Mouse (Mus musculus) CH12.LX (cell line): ENCODE data around the gene Eral1. TPM values are rescaled to one million over a fixed set of nuclear protein-coding genes. Genes with fewer than 3 reads are reported as not detected.

Source experiments
- DNase-seq: peaks from one replicate; pipeline ENCODE4 v3.0.0-alpha.2; 2013; ENCODE audit errors: extremely low read depth
- H3K27ac ChIP-seq: 2 replicates; pipeline ENCODE4 v1.5.1; 2012; ENCODE audit warnings: low read depth, mild to moderate bottlenecking, control low read depth, moderate library complexity; ENCODE audit not compliant: insufficient read depth
- H3K27me3 ChIP-seq: replicated peaks from 2 replicates; pipeline ENCODE3; 2012; ENCODE audit warnings: inconsistent platforms
- H3K36me3 ChIP-seq, 2 experiments: replicated peaks in 1 of 2; 2 replicates each; pipeline versions ENCODE3 to v1.6.1; 2012; ENCODE audit warnings: inconsistent platforms in 1 of 2, low read length in 1 of 2, mild to moderate bottlenecking in 1 of 2, mixed read lengths in 1 of 2, moderate library complexity in 1 of 2; ENCODE audit not compliant: control insufficient read depth in 1 of 2, insufficient read depth in 1 of 2
- H3K4me1 ChIP-seq, 2 experiments: 2 replicates each; pipeline ENCODE4 v1.6.1; 2012; ENCODE audit warnings: inconsistent platforms in 1 of 2, moderate library complexity in 1 of 2; ENCODE audit not compliant: insufficient read depth in 2 of 2, control insufficient read depth in 1 of 2
- H3K4me2 ChIP-seq: 2 replicates; pipeline ENCODE4 v1.6.1; 2012; ENCODE audit warnings: low read depth, mild to moderate bottlenecking, control low read depth; ENCODE audit not compliant: poor library complexity, insufficient read depth, severe bottlenecking
- H3K4me3 ChIP-seq, 3 experiments: fragments of 150-350 bp in 1 of 3; sonication (generic) in 1 of 3; replicated peaks in 1 of 3; 2 replicates each; pipeline versions ENCODE3 to v1.5.1; 2011 to 2012; ENCODE audit warnings: low read depth in 2 of 3, low read length in 2 of 3, mild to moderate bottlenecking in 2 of 3, moderate library complexity in 2 of 3, control low read depth in 1 of 3, improper control_type of control experiment in 1 of 3, inconsistent platforms in 1 of 3, mixed read lengths in 1 of 3; ENCODE audit not compliant: poor library complexity in 1 of 3
- H3K79me2 ChIP-seq: replicated peaks from 2 replicates; pipeline ENCODE4 v1.6.1; 2012; ENCODE audit warnings: mild to moderate bottlenecking, moderate library complexity; ENCODE audit not compliant: control insufficient read depth, poor library complexity, insufficient read depth, severe bottlenecking; ENCODE audit errors: extremely low read depth
- H3K9ac ChIP-seq: 2 replicates; pipeline ENCODE4 v1.6.1; 2012; ENCODE audit warnings: low read depth, mild to moderate bottlenecking, control low read depth, moderate library complexity; ENCODE audit not compliant: insufficient read depth
- H3K9me3 ChIP-seq: replicated peaks from 2 replicates; pipeline ENCODE3; 2012; ENCODE audit warnings: low read length, inconsistent platforms, mixed read lengths
- CHD1 ChIP-seq: IDR thresholded peaks from 2 replicates; pipeline ENCODE4 v1.6.1; 2012; ENCODE audit warnings: low read depth, low read length, improper control_type of control experiment, inconsistent platforms
- CTCF ChIP-seq, 2 experiments: IDR thresholded peaks in 1 of 2; conservative IDR thresholded peaks in 1 of 2; 2 replicates each; pipeline ENCODE4 v1.5.1; 2011 to 2012; ENCODE audit warnings: low read depth in 2 of 2, low read length in 2 of 2, improper control_type of control experiment in 1 of 2, inconsistent platforms in 1 of 2, mild to moderate bottlenecking in 1 of 2, moderate library complexity in 1 of 2
- E2F4 ChIP-seq: IDR thresholded peaks from 2 replicates; pipeline ENCODE4 v1.6.1; 2011; ENCODE audit warnings: low read depth, low read length, improper control_type of control experiment; ENCODE audit not compliant: insufficient replicate concordance
- ELF1 ChIP-seq: IDR thresholded peaks from 2 replicates; pipeline ENCODE4 v1.6.1; 2014; ENCODE audit warnings: low read depth, mild to moderate bottlenecking, inconsistent platforms, low read length, improper control_type of control experiment
- EP300 ChIP-seq: IDR thresholded peaks from 2 replicates; pipeline ENCODE4 v1.6.1; 2011; ENCODE audit warnings: low read length, improper control_type of control experiment
- GABPA ChIP-seq: IDR thresholded peaks from 2 replicates; pipeline ENCODE4 v1.6.1; 2012; ENCODE audit warnings: low read depth, low read length, improper control_type of control experiment, inconsistent platforms; ENCODE audit not compliant: insufficient replicate concordance
- HCFC1 ChIP-seq: IDR thresholded peaks from 2 replicates; pipeline ENCODE4 v1.6.1; 2012; ENCODE audit warnings: low read depth, mild to moderate bottlenecking, inconsistent platforms, low read length, improper control_type of control experiment
- IRF4 ChIP-seq: IDR thresholded peaks from 2 replicates; pipeline ENCODE4 v1.6.1; 2014; ENCODE audit warnings: low read depth, mild to moderate bottlenecking, inconsistent platforms, low read length, improper control_type of control experiment
- KAT2A ChIP-seq: IDR thresholded peaks from 2 replicates; pipeline ENCODE4 v1.6.1; 2012; ENCODE audit warnings: low read length, improper control_type of control experiment, inconsistent platforms; ENCODE audit not compliant: insufficient replicate concordance
- MAZ ChIP-seq: IDR thresholded peaks from 2 replicates; pipeline ENCODE4 v1.6.1; 2012; ENCODE audit warnings: low read depth, mild to moderate bottlenecking, inconsistent platforms, low read length, improper control_type of control experiment, moderate library complexity
- MEF2A ChIP-seq: IDR thresholded peaks from 2 replicates; pipeline ENCODE4 v1.6.1; 2014; ENCODE audit warnings: low read depth, mild to moderate bottlenecking, inconsistent platforms, low read length, improper control_type of control experiment, borderline replicate concordance
- MXI1 ChIP-seq: IDR thresholded peaks from 2 replicates; pipeline ENCODE4 v1.6.1; 2011; ENCODE audit warnings: mild to moderate bottlenecking, low read depth, low read length, improper control_type of control experiment
- MYC ChIP-seq: IDR thresholded peaks from 2 replicates; pipeline ENCODE4 v1.6.1; 2011; ENCODE audit warnings: low read depth, mild to moderate bottlenecking, improper control_type of control experiment, low read length
- NELFE ChIP-seq: IDR thresholded peaks from 2 replicates; pipeline ENCODE4 v1.6.1; 2011; ENCODE audit warnings: low read depth, low read length, improper control_type of control experiment
- NRF1 ChIP-seq: IDR thresholded peaks from 2 replicates; pipeline ENCODE4 v1.6.1; 2014; ENCODE audit warnings: low read depth, mild to moderate bottlenecking, inconsistent platforms, low read length, improper control_type of control experiment, moderate library complexity
- PAX5 ChIP-seq: IDR thresholded peaks from 2 replicates; pipeline ENCODE4 v1.6.1; 2012; ENCODE audit warnings: low read length, inconsistent platforms, mixed read lengths
- POLR2A ChIP-seq: IDR thresholded peaks from 2 replicates; pipeline ENCODE4 v1.6.1; 2011; ENCODE audit warnings: low read depth, mild to moderate bottlenecking, improper control_type of control experiment, low read length
- POLR2AphosphoS2 ChIP-seq: IDR thresholded peaks from 2 replicates; pipeline ENCODE4 v1.6.1; 2011; ENCODE audit warnings: low read depth, low read length, improper control_type of control experiment
- RAD21 ChIP-seq: IDR thresholded peaks from 2 replicates; pipeline ENCODE4 v1.6.1; 2011; ENCODE audit warnings: low read depth, mild to moderate bottlenecking, low read length, improper control_type of control experiment, moderate library complexity
- RCOR1 ChIP-seq: conservative IDR thresholded peaks from 2 replicates; pipeline ENCODE4 v1.6.1; 2012; ENCODE audit warnings: low read depth, mild to moderate bottlenecking, inconsistent platforms, low read length, improper control_type of control experiment
- TBP ChIP-seq: conservative IDR thresholded peaks from 2 replicates; pipeline ENCODE4 v1.6.1; 2011; ENCODE audit warnings: low read depth, low read length, improper control_type of control experiment
- TCF12 ChIP-seq: IDR thresholded peaks from 2 replicates; pipeline ENCODE4 v1.6.1; 2014; ENCODE audit warnings: low read depth, mild to moderate bottlenecking, inconsistent platforms, low read length, improper control_type of control experiment
- UBTF ChIP-seq: IDR thresholded peaks from 2 replicates; pipeline ENCODE4 v1.6.1; 2012; ENCODE audit warnings: low read depth, mild to moderate bottlenecking, inconsistent platforms, low read length, improper control_type of control experiment, moderate library complexity
- USF1 ChIP-seq: IDR thresholded peaks from 2 replicates; pipeline ENCODE4 v1.6.1; 2014; ENCODE audit warnings: low read depth, mild to moderate bottlenecking, inconsistent platforms, low read length, improper control_type of control experiment
- USF2 ChIP-seq: conservative IDR thresholded peaks from 2 replicates; pipeline ENCODE4 v1.6.1; 2011; ENCODE audit warnings: low read depth, low read length, improper control_type of control experiment
- ZC3H11A ChIP-seq: IDR thresholded peaks from 2 replicates; pipeline ENCODE4 v1.6.1; 2012; ENCODE audit warnings: low read depth, mild to moderate bottlenecking, inconsistent platforms, low read length, improper control_type of control experiment
- ZKSCAN1 ChIP-seq: IDR thresholded peaks from 2 replicates; pipeline ENCODE4 v1.6.1; 2012; ENCODE audit warnings: low read depth, inconsistent platforms, low read length, improper control_type of control experiment, borderline replicate concordance
- ZMIZ1 ChIP-seq: IDR thresholded peaks from 2 replicates; pipeline ENCODE4 v1.6.1; 2012; ENCODE audit warnings: low read depth, mild to moderate bottlenecking, inconsistent platforms, low read length, improper control_type of control experiment
- ZNF384 ChIP-seq: IDR thresholded peaks from 2 replicates; pipeline ENCODE4 v1.6.1; 2012; ENCODE audit warnings: low read depth, low read length, improper control_type of control experiment, inconsistent platforms
- dilution Hi-C: fragments of 300-500 bp; cut with MboI; formaldehyde crosslinking; loops from 2 replicates; pipeline ENCODE4 v1.14.3; 2020; ENCODE audit warnings: low sequenced_read_pairs; ENCODE audit not compliant: extremely low pct_unique_long_range_greater_than_20kb, extremely low pct_ligation_motif_present
- in situ Hi-C: fragments of 300-500 bp; cut with MboI; formaldehyde crosslinking; loops from 3 replicates; pipeline ENCODE4 v1.14.3; 2019; ENCODE audit warnings: low sequenced_read_pairs, low pct_ligation_motif_present, low pct_unique_long_range_greater_than_20kb, mixed read lengths
- polyA plus RNA-seq: library from polyadenylated mRNA; unstranded; fragments of >175 nt; gene quantifications from 2 replicates; pipeline ENCODE4 v1.2.1, GENCODE M21; 2012; ENCODE audit warnings: low read depth; ENCODE audit not compliant: insufficient read length
- total RNA-seq, 2 experiments: library from RNA; depleted of rRNA; stranded (reverse); fragments of 300-350 nt in 1 of 2; fragments of >200 nt in 1 of 2; gene quantifications; 2 replicates each; pipeline ENCODE4 v1.2.3; 2012 to 2014

The Eral1 gene
- total and polyA plus RNA-seq, 3 experiments: 39.1 to 43.2 (median 41.5) TPM

DNA sequence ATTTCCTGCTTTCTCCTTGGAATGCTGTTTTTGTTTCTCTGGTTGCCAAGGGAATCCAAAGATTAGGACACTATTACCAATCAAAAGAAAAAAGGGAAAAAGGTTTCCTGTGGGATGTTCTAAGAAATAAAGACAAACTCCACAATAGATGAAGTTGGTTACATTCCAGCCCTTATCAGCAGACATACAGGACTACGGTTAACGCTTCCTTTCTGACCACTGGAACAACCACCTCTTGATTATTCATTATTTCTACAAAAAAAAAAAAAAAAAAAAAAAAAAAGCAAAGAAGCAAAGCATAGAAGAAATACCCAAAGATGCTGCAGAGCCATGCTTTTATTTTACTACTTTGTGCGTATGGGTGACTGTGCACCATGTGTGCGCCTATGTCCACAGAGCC lies 42.6 kb upstream of the Eral1 start:
- no peak overlapping the region for H3K4me3 ChIP-seq
- TF ChIP-seq RCOR1 (no peak), ZKSCAN1 (no peak), ZNF384 (peak; percentile 18; the same call in 1 of the 2 replicates)
- no peaks in the 10 kb centered on the region for H3K9me3 ChIP-seq
- peaks cover 0 to 41% of the 10 kb centered on the region in 2 experiments for H3K36me3 ChIP-seq
- H3K27ac ChIP-seq: no peak overlapping the region
- peaks cover 58% of the 10 kb centered on the region for H3K79me2 ChIP-seq
- in situ Hi-C loops: no loop called here
- no peaks in the 10 kb centered on the region for H3K27me3 ChIP-seq
- H3K4me1 ChIP-seq: peaks cover 10 to 58% of the 10 kb centered on the region in 2 experiments
- no peak overlapping the region for H3K4me2 ChIP-seq
- no peak for DNase-seq
- no peak overlapping the region for H3K9ac ChIP-seq
- dilution Hi-C loops: no loop called here

DNA sequence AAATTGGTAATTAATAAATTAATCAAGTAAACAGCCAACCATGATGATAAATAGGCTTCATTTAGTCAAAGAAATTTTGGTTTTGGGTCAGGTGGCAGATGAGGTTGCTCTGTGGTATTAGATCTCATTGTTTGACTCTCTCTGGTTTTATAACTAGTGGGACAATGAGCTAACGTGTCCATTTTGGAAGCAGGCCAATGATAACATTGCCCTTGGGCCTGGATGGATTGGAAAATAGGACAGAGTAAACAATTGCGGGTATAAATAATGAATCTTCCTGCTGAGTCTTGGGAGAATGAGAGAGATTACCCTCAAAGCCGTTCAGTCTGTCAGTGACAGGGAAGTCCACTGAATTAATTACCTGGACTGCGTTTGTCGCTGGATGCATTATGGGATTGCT lies 41.0 kb upstream of the Eral1 start:
- H3K4me1 ChIP-seq: peaks cover 2 to 51% of the 10 kb centered on the region in 2 experiments
- in situ Hi-C loops: no loop called here

DNA sequence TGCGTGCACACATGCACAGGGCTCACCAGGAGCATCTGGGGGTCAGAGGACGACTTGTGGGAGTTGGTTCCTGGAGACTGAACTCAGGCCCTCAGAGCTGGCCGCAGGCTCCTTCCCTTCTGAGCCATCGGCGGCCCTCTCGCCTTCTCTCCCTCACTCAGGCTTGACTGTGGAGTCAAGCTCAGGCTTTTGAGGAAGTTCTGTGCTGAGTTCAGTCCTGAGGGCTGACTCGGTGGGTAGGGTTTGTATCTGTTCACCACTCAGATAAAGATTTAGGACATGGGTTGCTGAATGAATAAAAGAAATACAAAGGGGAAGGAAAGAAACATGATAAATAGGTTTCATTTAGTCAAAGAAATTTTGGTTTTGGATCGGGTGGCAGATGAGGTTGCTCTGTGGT lies 39.7 kb upstream of the Eral1 start:
- dilution Hi-C loops: no loop called here
- no peak overlapping the region for H3K4me3 ChIP-seq
- H3K79me2 ChIP-seq: peaks cover 63% of the 10 kb centered on the region
- H3K27me3 ChIP-seq: no peaks in the 10 kb centered on the region
- in situ Hi-C loops: no loop called here
- no peak overlapping the region for H3K27ac ChIP-seq
- H3K4me2 ChIP-seq: no peak overlapping the region
- DNase-seq: no peak
- no peaks in the 10 kb centered on the region for H3K9me3 ChIP-seq
- no peak overlapping the region for H3K9ac ChIP-seq
- no peak for TF ChIP-seq EP300
- no peak for TF ChIP-seq GABPA
- no peak for TF ChIP-seq ZC3H11A
- no peak for TF ChIP-seq CTCF (conservative IDR thresholded peaks at IDR 0.05 in 1 of 2, IDR thresholded peaks at IDR 0.05 in 1 of 2; ENCODE audit: low read depth in 2 of 2, low read length in 2 of 2)
- TF ChIP-seq TCF12: no peak
- TF ChIP-seq ZMIZ1: no peak
- no peak for TF ChIP-seq ZKSCAN1
- TF ChIP-seq CHD1: no peak
- TF ChIP-seq ELF1: no peak
- no peak for TF ChIP-seq POLR2A
- no peak for TF ChIP-seq MXI1
- TF ChIP-seq KAT2A: no peak
- no peak for TF ChIP-seq E2F4
- TF ChIP-seq HCFC1: no peak
- no peak for TF ChIP-seq IRF4
- no peak for TF ChIP-seq ZNF384
- TF ChIP-seq, all 38 proteins: peak for 0
- peaks cover 0 to 49% of the 10 kb centered on the region in 2 experiments; a peak in 2 of 4 replicates for H3K4me1 ChIP-seq
- H3K36me3 ChIP-seq: peaks cover 0 to 43% of the 10 kb centered on the region in 2 experiments

More for the DNA sequence above, 41.0 kb upstream of the Eral1 start:
- TF ChIP-seq TBP (no peak), IRF4 (no peak), NRF1 (no peak), ZNF384 (no peak), UBTF (no peak), MYC (no peak), NELFE (no peak), POLR2AphosphoS2 (no peak), RAD21 (no peak), MAZ (no peak), MEF2A (no peak), ZKSCAN1 (no peak), USF2 (no peak), PAX5 (no peak), USF1 (no peak), TCF12 (no peak), ELF1 (no peak), ZMIZ1 (no peak), RCOR1 (no peak)
- DNase-seq: no peak
- dilution Hi-C loops: no loop called here
- Histone ChIP-seq H3K27me3 (no peaks in the 10 kb centered on the region), H3K9me3 (no peaks in the 10 kb centered on the region), H3K9ac (no peak overlapping the region), H3K36me3 (peaks cover 0 to 33% of the 10 kb centered on the region in 2 experiments), H3K4me3 (no peak overlapping the region), H3K79me2 (peaks cover 62% of the 10 kb centered on the region), H3K27ac (no peak overlapping the region), H3K4me2 (no peak overlapping the region)
